Mouse (Mus musculus): Measurements from ENCODE around the gene Zfp605.
A peak's percentile ranks its signal among the peaks of the same experiment; 100 is the strongest.
"Not testable (repeated sequence)": the region's sequence is repeated elsewhere in the genome, so short reads cannot be mapped to it uniquely, and the experiment has no call there.

Zfp605 gene

DNA sequence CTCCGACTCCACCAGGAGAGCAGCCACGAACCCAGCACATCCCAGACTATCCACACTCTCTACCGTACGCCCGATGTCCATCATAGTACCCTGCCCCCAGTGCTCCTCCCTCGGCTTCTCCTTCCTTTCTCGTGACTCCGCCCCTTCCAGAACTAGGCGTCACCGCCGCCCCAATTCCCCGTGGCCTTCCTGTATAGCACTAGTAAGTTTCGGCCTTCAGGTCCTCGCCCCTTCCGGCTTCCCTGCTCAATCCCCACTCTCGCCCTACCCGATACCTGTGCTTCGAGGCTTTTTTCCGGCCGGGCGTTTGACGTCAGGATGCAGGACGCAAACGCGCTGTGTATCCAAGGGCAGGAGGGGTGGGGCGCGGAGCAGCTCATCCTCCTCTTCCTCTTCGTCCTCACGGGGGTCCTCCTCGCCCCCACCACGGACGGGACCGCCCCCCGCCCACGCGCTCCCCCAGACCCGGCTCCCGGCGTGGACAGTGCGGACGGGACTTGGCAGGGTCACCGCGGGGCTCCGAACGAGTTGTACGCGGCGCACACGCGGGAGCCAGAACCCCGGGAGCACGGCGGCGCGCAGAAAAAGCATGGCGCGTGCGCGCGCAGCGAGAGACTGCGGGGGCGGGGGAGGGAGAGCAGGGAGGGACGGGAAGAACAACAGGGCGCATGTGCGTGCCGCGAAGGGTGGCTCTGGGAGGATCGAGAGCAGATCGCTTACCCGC is 2.1 kb upstream of the Zfp605 start, which contains the start of gene Gtpbp6:
Gene Gtpbp6 (minus strand): TSS at position 617 of the 724 bp plus-strand sequence.
- DNase-seq, result peak; percentile 94

DNA sequence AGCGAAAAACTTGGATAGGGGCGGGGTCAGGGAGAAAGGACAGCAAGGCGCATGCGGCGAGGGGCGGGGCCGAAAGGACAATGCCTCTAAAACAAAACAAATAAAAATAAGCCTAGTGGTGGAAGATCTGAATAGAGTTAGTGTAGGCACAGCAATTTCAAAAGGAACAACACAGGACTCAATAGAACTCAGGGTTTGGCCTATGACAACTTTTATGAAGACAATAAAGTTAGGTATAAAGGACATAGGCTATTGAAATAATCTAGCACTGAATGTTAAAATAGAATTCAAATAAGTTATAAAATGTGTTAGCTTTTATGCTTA is 1.6 kb upstream of the Zfp605 start:
- DNase-seq, result no peak

DNA sequence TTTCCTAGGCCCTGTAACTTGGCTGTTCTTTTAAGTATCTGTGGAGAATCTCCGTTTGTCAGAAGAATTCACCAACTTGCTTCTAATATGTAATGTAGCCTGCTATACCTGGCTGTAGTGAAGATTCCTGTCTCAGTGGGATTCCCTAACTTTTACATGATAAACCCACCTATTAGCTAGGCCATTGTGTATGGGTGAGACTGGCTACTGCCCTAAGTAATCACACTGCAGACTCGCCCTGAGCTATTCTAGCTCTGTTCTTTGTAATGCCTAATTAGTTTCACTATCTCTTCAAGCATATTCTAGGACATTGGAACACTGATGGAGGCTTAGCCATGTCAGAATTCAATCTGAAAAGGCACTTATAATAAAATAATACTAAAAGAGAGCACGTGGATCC is 12.5 kb downstream of the Zfp605 start:
- not testable (repeated sequence) for DNase-seq

- DNase-seq, result peak; percentile 99
These were observed 25.6 kb downstream of the Zfp605 start, which contains the start of gene Chfr for GRCm38 (mm10) chr5:110135293-110136086. Gene Chfr (plus strand): TSS chr5:110135842.

- DNase-seq, result no peak
These were observed 26.2 kb downstream of the Zfp605 start for GRCm38 (mm10) chr5:110136087-110136464.

DNA sequence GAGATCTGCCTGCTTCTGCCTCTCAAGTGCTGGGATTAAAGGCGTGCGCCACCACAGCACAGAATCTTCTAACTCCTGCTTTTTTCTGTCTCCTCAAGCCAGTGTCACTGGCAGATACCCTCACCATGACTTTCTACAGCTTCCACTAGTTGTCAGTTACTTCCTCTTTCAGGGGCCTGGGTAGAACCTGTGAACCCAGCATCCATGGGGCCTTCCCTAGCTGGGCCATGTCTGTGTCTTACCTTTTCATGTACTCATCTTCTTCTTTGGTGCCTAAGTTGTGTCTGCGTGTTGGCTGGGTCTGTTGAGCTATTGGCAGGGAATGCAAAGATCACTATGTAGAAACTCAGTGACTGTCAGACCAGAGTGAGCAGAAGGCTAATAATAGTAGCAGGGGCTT is 27.9 kb downstream of the Zfp605 start:
- no peak for DNase-seq

- no peak for DNase-seq
These were observed 29.4 kb downstream of the Zfp605 start for GRCm38 (mm10) chr5:110139325-110139724.

- DNase-seq, result no peak
These were observed 30.5 kb downstream of the Zfp605 start for GRCm38 (mm10) chr5:110140424-110140823.

GRCm38 (mm10) chr5:110142309-110142708 is 32.4 kb downstream of the Zfp605 start:
- DNase-seq, result no peak

DNA sequence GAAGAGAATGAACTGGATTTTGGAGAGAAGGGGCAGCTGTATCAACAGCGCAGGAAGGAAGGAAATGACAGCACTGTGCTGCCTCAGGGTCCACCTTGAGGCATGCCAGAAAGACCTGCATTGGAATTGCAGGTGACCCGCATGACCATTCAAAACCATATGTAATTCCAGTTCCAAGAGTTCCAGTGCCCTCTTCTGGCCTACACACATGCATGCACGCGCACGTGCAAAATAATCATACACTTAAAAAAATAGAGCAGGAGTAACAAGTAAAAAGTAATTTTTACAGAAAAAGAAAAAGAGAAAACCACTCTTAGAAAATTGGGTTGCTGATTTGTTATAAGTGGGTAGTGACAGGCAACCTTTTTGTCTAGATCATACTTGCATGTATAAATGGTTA is 33.1 kb downstream of the Zfp605 start:
- no peak for DNase-seq

- DNase-seq, result no peak
These were observed 59.5 kb downstream of the Zfp605 start for GRCm38 (mm10) chr5:110169374-110169773.

- peak; percentile 92 for DNase-seq
These were observed 66.6 kb downstream of the Zfp605 start, which contains the start of gene Golga3 for GRCm38 (mm10) chr5:110176362-110177020. Gene Golga3 (plus strand): TSS chr5:110176701.

DNA sequence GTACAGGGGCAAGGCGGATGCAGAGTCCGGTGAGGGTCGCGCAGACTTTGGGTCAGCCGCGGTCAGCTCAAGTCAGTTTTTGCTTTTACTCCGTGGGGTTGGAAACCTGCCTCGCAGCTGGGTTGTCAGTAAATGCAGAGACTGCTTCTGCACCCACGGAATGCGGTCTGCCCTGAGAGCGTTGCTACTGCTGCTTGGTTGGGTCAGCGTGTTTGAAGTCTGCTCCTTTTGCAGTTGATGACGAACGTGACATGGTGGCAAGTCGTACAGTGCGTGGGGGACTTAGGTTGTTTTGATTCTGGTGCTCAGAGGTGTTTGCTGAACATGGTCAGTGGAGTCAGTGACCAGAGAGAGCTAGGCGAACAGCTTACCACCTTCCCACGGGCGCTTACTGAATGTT is 67.1 kb downstream of the Zfp605 start:
- no peak for DNase-seq

GRCm38 (mm10) chr5:110178628-110179027 is 68.7 kb downstream of the Zfp605 start:
- DNase-seq, result no peak
